Mouse (Mus musculus) macrophage (primary cell): Measurements from ENCODE around the gene Chst11. TPM values are rescaled to one million over a fixed set of nuclear protein-coding genes. Genes with fewer than 3 reads are reported as not detected.

ENCODE experiments used
- H3K27ac ChIP-seq: fragments of 350-480 bp; formaldehyde crosslinking; 2 replicates; pipeline ENCODE4 v1.9.0; 2021
- H3K36me3 ChIP-seq: fragments of 350-480 bp; formaldehyde crosslinking; 2 replicates; pipeline ENCODE4 v1.9.0; 2021; ENCODE audit errors: inconsistent target
- H3K4me3 ChIP-seq: fragments of 350-480 bp; formaldehyde crosslinking; 2 replicates; pipeline ENCODE4 v1.9.0; 2021; ENCODE audit errors: inconsistent target
- H3K79me2 ChIP-seq: fragments of 350-480 bp; formaldehyde crosslinking; 2 replicates; pipeline ENCODE4 v1.9.0; 2021; ENCODE audit errors: inconsistent target
- WGBS: methylation state at CpG from one replicate; pipeline ENCODE4 v1.1.7; 2026; ENCODE audit warnings: inconsistent platforms; ENCODE audit not compliant: missing documents; 5-methylcytosine and 5-hydroxymethylcytosine counted together
- polyA plus RNA-seq: library from polyadenylated mRNA; stranded (reverse); fragments of 250-400 nt; gene quantifications from 3 replicates; pipeline ENCODE4 v1.2.4, GENCODE M21; 2018; ENCODE audit warnings: inconsistent platforms

Chst11 gene
- polyA plus RNA-seq, 1 experiment from 2014 or later: 10.6 TPM

- Histone ChIP-seq H3K36me3 (no peaks in the 10 kb centered on the region), H3K27ac (no peak overlapping the region), H3K4me3 (no peak overlapping the region), H3K79me2 (no peaks in the 10 kb centered on the region)
- WGBS: 100% methylated on average over 1 of the region's 1 CpGs
These were observed 146.6 kb downstream of the Chst11 start for GRCm38 (mm10) chr10:83131884-83132283.

- WGBS: 92% methylated on average over 16 of the region's 16 CpGs
- H3K27ac ChIP-seq: no peak overlapping the region
- no peaks in the 10 kb centered on the region for H3K79me2 ChIP-seq
- H3K36me3 ChIP-seq: no peaks in the 10 kb centered on the region
- no peak overlapping the region for H3K4me3 ChIP-seq
These were observed 148.7 kb downstream of the Chst11 start for GRCm38 (mm10) chr10:83133866-83134570.

- no peak overlapping the region for H3K4me3 ChIP-seq
- WGBS: 96% methylated on average over 10 of the region's 10 CpGs
- H3K36me3 ChIP-seq: no peaks in the 10 kb centered on the region
- H3K27ac ChIP-seq: no peak overlapping the region
- H3K79me2 ChIP-seq: no peaks in the 10 kb centered on the region
These were observed 149.6 kb downstream of the Chst11 start for GRCm38 (mm10) chr10:83134896-83135295.

- no peaks in the 10 kb centered on the region for H3K79me2 ChIP-seq
- H3K4me3 ChIP-seq: no peak overlapping the region
- 100% methylated on average over 1 of the region's 1 CpGs for WGBS
- H3K36me3 ChIP-seq: no peaks in the 10 kb centered on the region
- no peak overlapping the region for H3K27ac ChIP-seq
These were observed 150.7 kb downstream of the Chst11 start for GRCm38 (mm10) chr10:83135963-83136362.

- no peaks in the 10 kb centered on the region for H3K79me2 ChIP-seq
These were observed 151.8 kb downstream of the Chst11 start for GRCm38 (mm10) chr10:83137103-83137502.

GRCm38 (mm10) chr10:83139276-83139675, 154.0 kb downstream of the Chst11 start:
- H3K79me2 ChIP-seq: no peaks in the 10 kb centered on the region
- H3K4me3 ChIP-seq: no peak overlapping the region
- H3K27ac ChIP-seq: no peak overlapping the region
- no peaks in the 10 kb centered on the region for H3K36me3 ChIP-seq
- 94% methylated on average over 7 of the region's 7 CpGs for WGBS

More at GRCm38 (mm10) chr10:83137103-83137502, 151.8 kb downstream of the Chst11 start:
- no peaks in the 10 kb centered on the region for H3K36me3 ChIP-seq
- WGBS: 89% methylated on average over 5 of the region's 7 CpGs
- no peak overlapping the region for H3K4me3 ChIP-seq
- H3K27ac ChIP-seq: no peak overlapping the region

GRCm38 (mm10) chr10:83140258-83140936, 155.1 kb downstream of the Chst11 start:
- no peaks in the 10 kb centered on the region for H3K36me3 ChIP-seq
- WGBS: 94% methylated on average over 15 of the region's 16 CpGs
- H3K79me2 ChIP-seq: no peaks in the 10 kb centered on the region
- H3K27ac ChIP-seq: no peak overlapping the region
- no peak overlapping the region for H3K4me3 ChIP-seq

- Histone ChIP-seq H3K27ac (no peak overlapping the region), H3K4me3 (no peak overlapping the region), H3K36me3 (no peaks in the 10 kb centered on the region), H3K79me2 (no peaks in the 10 kb centered on the region)
- 45% methylated on average over 5 of the region's 5 CpGs for WGBS
These were observed 156.1 kb downstream of the Chst11 start for GRCm38 (mm10) chr10:83141434-83141833.

- Histone ChIP-seq H3K36me3 (no peaks in the 10 kb centered on the region), H3K27ac (no peak overlapping the region), H3K4me3 (no peak overlapping the region), H3K79me2 (no peaks in the 10 kb centered on the region)
- 83% methylated on average over 10 of the region's 10 CpGs for WGBS
These were observed 157.8 kb downstream of the Chst11 start for GRCm38 (mm10) chr10:83143049-83143448.

GRCm38 (mm10) chr10:83145836-83146235, 160.5 kb downstream of the Chst11 start:
- Histone ChIP-seq H3K36me3 (no peaks in the 10 kb centered on the region), H3K79me2 (no peaks in the 10 kb centered on the region), H3K4me3 (no peak overlapping the region), H3K27ac (no peak overlapping the region)
- WGBS: 96% methylated on average over 14 of the region's 14 CpGs

GRCm38 (mm10) chr10:83149342-83150178, 164.3 kb downstream of the Chst11 start:
- Histone ChIP-seq H3K4me3 (no peak overlapping the region), H3K27ac (no peak overlapping the region), H3K79me2 (no peaks in the 10 kb centered on the region), H3K36me3 (no peaks in the 10 kb centered on the region)
- WGBS: 60% methylated on average over 12 of the region's 12 CpGs

- Histone ChIP-seq H3K36me3 (no peaks in the 10 kb centered on the region), H3K4me3 (no peak overlapping the region), H3K27ac (no peak overlapping the region), H3K79me2 (no peaks in the 10 kb centered on the region)
- 93% methylated on average over 7 of the region's 7 CpGs for WGBS
These were observed 165.3 kb downstream of the Chst11 start for GRCm38 (mm10) chr10:83150587-83150986.

- Histone ChIP-seq H3K79me2 (no peaks in the 10 kb centered on the region), H3K4me3 (no peak overlapping the region), H3K36me3 (no peaks in the 10 kb centered on the region), H3K27ac (no peak overlapping the region)
- 100% methylated on average over 2 of the region's 6 CpGs for WGBS
These were observed 166.1 kb downstream of the Chst11 start for GRCm38 (mm10) chr10:83151362-83151761.

GRCm38 (mm10) chr10:83151896-83152685, 166.8 kb downstream of the Chst11 start:
- Histone ChIP-seq H3K4me3 (no peak overlapping the region), H3K36me3 (no peaks in the 10 kb centered on the region), H3K79me2 (no peaks in the 10 kb centered on the region), H3K27ac (peak overlapping the region; percentile 65)
- 68% methylated on average over 16 of the region's 16 CpGs for whole genome bisulfite sequencing
